Mouse (Mus musculus) frontal cortex, postnatal 25 days (tissue): ENCODE measurements around the gene Hspa1l.

Source experiments
- DNase-seq, 2 experiments: peaks; one replicate each; pipeline ENCODE4 v3.0.0; 2022; ENCODE audit warnings: low spot score in 2 of 2

Hspa1l gene

DNA sequence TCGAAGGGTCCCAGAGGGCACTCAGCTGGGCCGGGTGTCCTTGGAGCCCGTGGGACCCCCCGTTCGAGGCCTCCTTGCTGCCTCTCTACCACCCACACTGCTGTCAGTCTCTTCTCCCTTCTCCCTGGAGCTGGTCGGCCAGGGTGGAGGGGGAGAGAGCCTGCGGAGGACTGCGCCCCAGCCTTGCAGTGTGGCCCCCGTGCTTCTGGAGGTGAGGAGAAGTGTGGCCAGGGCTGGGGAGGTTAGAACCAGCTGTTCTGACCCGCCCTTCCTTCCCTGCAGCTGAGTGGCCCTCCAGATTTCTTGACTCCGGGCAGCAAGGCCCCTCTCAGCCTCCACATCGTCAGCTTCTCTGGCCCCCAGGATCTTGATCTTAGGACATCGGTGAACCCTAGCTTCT, 51.8 kb downstream of the Hspa1l start:
- no peak for DNase-seq

DNA sequence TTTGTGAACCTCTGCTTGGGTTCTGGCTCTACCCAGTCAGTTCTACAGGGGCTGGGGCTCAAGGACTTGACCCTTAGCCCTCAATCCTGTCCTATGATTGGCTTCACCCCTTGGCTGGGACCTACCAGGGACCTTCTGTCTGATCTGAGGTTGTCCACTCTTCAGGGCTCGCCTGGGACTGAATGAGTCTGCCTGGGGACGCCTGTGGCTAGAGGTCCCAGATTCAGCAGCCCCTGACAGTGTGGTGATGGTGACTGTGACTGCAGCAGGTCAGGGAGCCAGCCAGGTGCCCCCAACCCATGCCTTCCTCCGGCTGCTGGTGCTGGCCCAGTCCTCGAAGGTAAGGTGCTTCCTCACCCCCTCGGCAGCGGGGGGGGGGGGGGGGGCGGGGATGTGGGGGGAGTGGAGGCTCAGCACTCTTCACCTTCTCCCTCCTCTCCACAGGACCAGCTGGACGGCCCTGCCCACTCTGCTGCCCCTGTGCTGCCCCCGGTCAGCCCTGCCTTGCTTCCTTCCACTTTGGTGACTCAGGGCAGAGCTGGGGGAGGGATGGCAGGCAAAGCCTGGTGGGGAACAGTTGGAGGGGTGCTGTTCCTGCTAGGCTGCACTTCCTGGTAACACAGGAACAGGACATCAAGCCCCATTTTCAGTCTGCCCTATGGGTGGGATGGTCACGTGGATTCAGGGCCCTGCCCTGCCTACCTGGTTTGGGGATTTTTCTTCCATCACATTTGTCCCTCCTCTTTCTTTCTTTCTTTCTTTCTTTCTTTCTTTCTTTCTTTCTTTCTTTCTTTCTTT, 52.4 kb downstream of the Hspa1l start:
- DNase-seq = no peak

DNA sequence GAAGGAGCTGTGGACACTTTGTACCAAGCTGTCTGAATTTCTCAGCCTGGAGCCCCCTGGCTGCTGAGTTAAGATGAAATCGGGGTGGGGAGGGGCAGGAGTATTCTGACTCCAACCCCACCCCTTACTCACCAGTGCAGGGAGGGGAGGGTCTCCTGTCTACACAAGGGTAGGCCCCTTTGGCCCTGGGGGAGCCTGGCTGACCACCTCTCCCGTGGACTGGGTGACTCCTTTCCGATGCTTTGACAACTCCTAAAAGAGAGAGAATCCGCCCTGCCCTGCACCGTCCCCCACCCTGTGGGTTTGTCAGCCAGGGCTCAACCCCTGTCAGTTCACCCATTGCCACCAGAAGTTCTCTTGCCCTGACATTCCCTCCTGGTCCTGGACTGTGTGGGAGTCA, 53.7 kb downstream of the Hspa1l start:
- DNase-seq = no peak

DNA sequence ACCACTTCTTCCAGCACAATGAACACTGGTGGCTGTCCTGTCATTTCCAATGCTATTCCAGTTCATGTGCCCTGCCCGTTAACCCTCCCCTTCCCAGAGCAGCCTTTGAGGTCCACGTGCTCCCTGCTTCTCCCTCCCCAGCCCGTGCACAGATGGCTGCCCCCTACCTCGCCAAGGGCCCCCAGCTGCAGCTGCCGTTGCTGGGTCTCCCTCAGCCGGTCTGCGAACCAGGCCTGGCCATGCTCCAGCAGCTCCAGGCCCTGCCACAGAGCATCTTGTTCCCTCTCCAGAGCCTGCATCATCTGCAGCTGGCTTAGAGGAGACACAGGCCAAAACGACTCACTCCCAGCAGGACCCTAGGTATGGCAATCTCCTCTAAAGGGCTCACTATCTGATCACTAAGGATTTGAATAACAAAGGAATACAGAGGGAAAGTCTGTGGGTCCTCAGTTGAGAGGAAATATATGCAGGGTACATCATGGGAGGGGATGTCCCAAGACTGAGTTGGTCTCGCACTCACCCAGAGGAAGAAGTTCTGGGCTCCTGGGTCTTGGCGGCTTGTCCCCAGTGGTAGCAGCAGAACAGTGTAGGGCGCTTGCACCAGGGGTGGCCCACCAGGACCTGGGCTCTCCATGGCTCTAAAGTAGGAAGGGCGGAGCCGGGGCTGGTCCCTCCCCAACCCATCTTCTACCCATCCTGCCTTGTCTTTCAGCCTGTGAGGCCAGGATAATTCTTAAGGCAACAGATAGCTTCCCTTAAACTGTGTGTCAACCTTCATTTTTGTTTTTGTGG, 55.0 kb downstream of the Hspa1l start, which contains the start of gene Sapcd1:
Sapcd1 (minus strand) TSS at position 740 of the 792 bp plus-strand sequence.
- no peak for DNase-seq

DNA sequence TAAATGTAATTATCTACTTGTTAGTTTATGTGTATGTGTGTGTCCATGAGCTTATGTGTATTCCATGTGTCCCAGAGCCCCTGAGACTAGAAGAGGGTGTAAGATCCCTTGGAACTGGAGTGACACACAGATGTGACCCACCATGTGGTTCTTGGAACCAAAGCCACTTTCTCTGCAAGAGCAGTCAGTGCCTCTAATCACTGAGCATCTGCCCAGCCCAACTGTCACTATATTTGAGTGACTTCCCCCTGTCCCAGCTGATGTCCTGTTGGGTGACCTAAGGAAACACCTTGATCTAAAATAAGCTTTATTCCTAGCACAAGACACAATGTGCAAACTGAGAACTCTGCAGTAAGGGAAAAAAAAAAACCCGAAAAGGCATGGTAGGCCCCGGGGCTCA, 55.8 kb downstream of the Hspa1l start:
- DNase-seq = no peak
